13 mouse cellular contexts compared by ENCODE assay signal in genomic region chr7:19201660-19202059, GRCm38 (mm10). TPM values are rescaled to one million over a fixed set of nuclear protein-coding genes. Genes with fewer than 3 reads are reported as not detected.
A peak's percentile ranks its signal among the peaks of the same experiment; 100 is the strongest.
DNase-seq lines count a peak whose midpoint lies in the region; ATAC-seq and TF ChIP-seq lines count a peak whose summit lies in the region.
"Had no signal": no experiment of that assay in that cellular context is flagged by ENCODE, and none has a peak within 500 bp of the region (broad histone marks: within the 10 kb centered on the region; RNA-seq: fewer than 3 reads in every experiment).

No protein-coding gene starts in this region.

- H3K4me1 ChIP-seq in heart, embryonic 11.5 days (ENCODE audit: control insufficient read depth, insufficient read depth, low read length): no peaks in the 10 kb centered on the region
- peaks cover 5% of the 10 kb centered on the region; the same call in 1 of the 2 replicates for H3K4me1 ChIP-seq in liver, embryonic 11.5 days (replicated peaks; ENCODE audit: control insufficient read depth, insufficient read depth, low read length)
- peaks cover 19 to 27% of the 10 kb centered on the region in 2 experiments for H3K4me1 ChIP-seq in CH12.LX (ENCODE audit: control insufficient read depth in 1 of 2, insufficient read depth in 2 of 2)
- H3K4me1 ChIP-seq in intestine, postnatal 0 days (replicated peaks; ENCODE audit: control insufficient read depth, insufficient read depth, low read length): no peaks in the 10 kb centered on the region
- 0 out of 2 replicates have a peak, but pooled peaks cover 7% of the 10 kb centered on the region for H3K4me1 ChIP-seq in forebrain, embryonic 10.5 days
- H3K4me1 ChIP-seq: forebrain, embryonic 12.5 days had no signal

- H3K9me3 ChIP-seq in heart, embryonic 11.5 days (replicated peaks; ENCODE audit: control insufficient read depth, low read length): no peaks in the 10 kb centered on the region
- H3K9me3 ChIP-seq in liver, embryonic 11.5 days (ENCODE audit: control insufficient read depth, low read length): no peaks in the 10 kb centered on the region
- H3K9me3 ChIP-seq in CH12.LX (replicated peaks; ENCODE audit: low read length): no peaks in the 10 kb centered on the region
- no peaks in the 10 kb centered on the region for H3K9me3 ChIP-seq in intestine, postnatal 0 days (ENCODE audit: control insufficient read depth)
- no peaks in the 10 kb centered on the region for H3K9me3 ChIP-seq in forebrain, embryonic 10.5 days
- H3K9me3 ChIP-seq: forebrain, embryonic 12.5 days had no signal

- H3K36me3 ChIP-seq in heart, embryonic 11.5 days (ENCODE audit: control insufficient read depth, insufficient read depth, low read length): peaks cover 7% of the 10 kb centered on the region; the same call in 1 of the 2 replicates
- H3K36me3 ChIP-seq in liver, embryonic 11.5 days (ENCODE audit: control insufficient read depth, insufficient read depth, low read length): peaks cover 5% of the 10 kb centered on the region; the same call in 1 of the 2 replicates
- peaks cover 50 to 78% of the 10 kb centered on the region in 2 experiments for H3K36me3 ChIP-seq in CH12.LX (replicated peaks in 1 of 2; ENCODE audit: control insufficient read depth in 1 of 2, insufficient read depth in 1 of 2, low read length in 1 of 2)
- H3K36me3 ChIP-seq in intestine, postnatal 0 days (ENCODE audit: control insufficient read depth, insufficient read depth): peaks cover 18% of the 10 kb centered on the region
- peaks cover 69% of the 10 kb centered on the region for H3K36me3 ChIP-seq in forebrain, embryonic 10.5 days (replicated peaks)

- no peak overlapping the region for H3K4me2 ChIP-seq in heart, embryonic 11.5 days
- H3K4me2 ChIP-seq in liver, embryonic 11.5 days: no peak overlapping the region
- 0 out of 2 replicates have a peak overlapping the region, but pooled peaks have one; percentile 9 for H3K4me2 ChIP-seq in CH12.LX (ENCODE audit: insufficient read depth, low read depth, poor library complexity, severe bottlenecking)
- no peak overlapping the region for H3K4me2 ChIP-seq in intestine, postnatal 0 days (replicated peaks; ENCODE audit: low read depth)
- H3K4me2 ChIP-seq: forebrain, embryonic 12.5 days had no signal

- H3K4me3 ChIP-seq in heart, embryonic 11.5 days (ENCODE audit: low read depth, low read length): no peak overlapping the region
- H3K4me3 ChIP-seq in liver, embryonic 11.5 days (ENCODE audit: low read depth, low read length): no peak overlapping the region
- no peak overlapping the region for H3K4me3 ChIP-seq in CH12.LX (replicated peaks in 1 of 3; ENCODE audit: low read depth in 2 of 3, low read length in 2 of 3, poor library complexity in 1 of 3)
- H3K4me3 ChIP-seq in intestine, postnatal 0 days (ENCODE audit: low read depth, low read length): no peak overlapping the region
- no peak overlapping the region for H3K4me3 ChIP-seq in forebrain, embryonic 10.5 days
- H3K4me3 ChIP-seq: forebrain, embryonic 12.5 days had no signal

- no peaks in the 10 kb centered on the region for H3K79me2 ChIP-seq in CH12.LX (replicated peaks; ENCODE audit: control insufficient read depth, extremely low read depth, insufficient read depth, poor library complexity, severe bottlenecking)

- intact Hi-C loops in heart, postnatal 36 days (cut with DNase I): no loop called here
- intact Hi-C loops in gastrocnemius, postnatal 14 days (cut with DNase I; ENCODE audit: low total_unique reads): no loop called here

- no peaks in the 10 kb centered on the region for H3K27me3 ChIP-seq in heart, embryonic 11.5 days (ENCODE audit: control insufficient read depth, insufficient read depth, low read length)
- H3K27me3 ChIP-seq in liver, embryonic 11.5 days (replicated peaks; ENCODE audit: control insufficient read depth, insufficient read depth, low read length): no peaks in the 10 kb centered on the region
- no peaks in the 10 kb centered on the region for H3K27me3 ChIP-seq in CH12.LX (replicated peaks)
- H3K27me3 ChIP-seq in intestine, postnatal 0 days (replicated peaks; ENCODE audit: control insufficient read depth, insufficient read depth, low read length): no peaks in the 10 kb centered on the region
- no peaks in the 10 kb centered on the region for H3K27me3 ChIP-seq in forebrain, embryonic 10.5 days (ENCODE audit: poor library complexity, severe bottlenecking)
- H3K27me3 ChIP-seq: forebrain, embryonic 12.5 days had no signal

- in situ Hi-C loops in CH12.LX (cut with MboI; ENCODE audit: low pct_ligation_motif_present, low pct_unique_long_range_greater_than_20kb, low sequenced_read_pairs): no loop called here

- no peak for DNase-seq in heart, postnatal 36 days
- no peak for DNase-seq in liver, embryonic 11.5 days (ENCODE audit: low spot score)
- DNase-seq in liver (no peak), CH12.LX (ENCODE audit: extremely low read depth) (no peak)
- DNase-seq in forebrain, embryonic 10.5 days (ENCODE audit: extremely low spot score, low spot score): no peak
- no peak for DNase-seq in gastrocnemius, postnatal 14 days
- DNase-seq: kidney, postnatal 10 days; lung, postnatal 14 days; thymus, postnatal 36 days had no signal

- no peak for TF ChIP-seq POLR2A in CH12.LX (IDR thresholded peaks at IDR 0.05; ENCODE audit: low read depth, low read length)

- dilution Hi-C loops in CH12.LX (cut with MboI; ENCODE audit: extremely low pct_ligation_motif_present, extremely low pct_unique_long_range_greater_than_20kb, low sequenced_read_pairs): no loop called here

- no peak for TF ChIP-seq EP300 in CH12.LX (IDR thresholded peaks at IDR 0.05; ENCODE audit: low read length)

- no peak for TF ChIP-seq CTCF in CH12.LX (conservative IDR thresholded peaks at IDR 0.05 in 1 of 2, IDR thresholded peaks at IDR 0.05 in 1 of 2; ENCODE audit: low read depth in 2 of 2, low read length in 2 of 2)
- TF ChIP-seq CTCF in intestine, postnatal 0 days (IDR thresholded peaks at IDR 0.05; ENCODE audit: low read depth): no peak

- no peak overlapping the region for H3K9ac ChIP-seq in heart, embryonic 11.5 days (ENCODE audit: low read depth, low read length)
- no peak overlapping the region for H3K9ac ChIP-seq in liver, embryonic 11.5 days (ENCODE audit: low read depth, low read length)
- no peak overlapping the region for H3K9ac ChIP-seq in CH12.LX (ENCODE audit: insufficient read depth, low read depth)
- no peak overlapping the region for H3K9ac ChIP-seq in intestine, postnatal 0 days (ENCODE audit: low read depth, low read length)
- H3K9ac ChIP-seq: forebrain, embryonic 12.5 days had no signal

- no peak overlapping the region for H3K27ac ChIP-seq in heart, embryonic 11.5 days (ENCODE audit: low read depth, low read length)
- no peak overlapping the region for H3K27ac ChIP-seq in liver, embryonic 11.5 days (ENCODE audit: low read depth, low read length)
- 0 out of 2 replicates have a peak overlapping the region, but pooled peaks have one; percentile 3 for H3K27ac ChIP-seq in CH12.LX (ENCODE audit: insufficient read depth, low read depth)
- no peak overlapping the region for H3K27ac ChIP-seq in intestine, postnatal 0 days (ENCODE audit: low read depth, low read length)
- no peak overlapping the region for H3K27ac ChIP-seq in forebrain, embryonic 10.5 days
- H3K27ac ChIP-seq: forebrain, embryonic 12.5 days had no signal

- WGBS in heart, embryonic 11.5 days (ENCODE audit: insufficient replicate concordance): 60% methylated on average over 12 of the region's 15 CpGs
- 64% methylated on average over 15 of the region's 15 CpGs for WGBS in liver, embryonic 11.5 days
- WGBS in intestine, postnatal 0 days: 78% methylated on average over 14 of the region's 15 CpGs
- WGBS in forebrain, embryonic 10.5 days: 71% methylated on average over 15 of the region's 15 CpGs

- 0 out of 2 replicates have a peak, but pooled peaks have one; percentile 48 for ATAC-seq in heart, embryonic 11.5 days (replicated peaks; ENCODE audit: insufficient number of reproducible peaks, low FRiP score, low TSS enrichment)
- ATAC-seq in liver, embryonic 11.5 days (replicated peaks; ENCODE audit: low FRiP score): peak; percentile 39
- peak; percentile 23; the same call in 1 of the 2 replicates for ATAC-seq in intestine, postnatal 0 days

- no peak for TF ChIP-seq RAD21 in CH12.LX (IDR thresholded peaks at IDR 0.05; ENCODE audit: low read depth, low read length)

RNA-seq across cellular contexts. Expression of gene Gpr4, which starts 10.7 kb away (rescaled TPM):
- polyA plus RNA-seq in heart, embryonic 11.5 days (2014; fragmentation: Nextera tagmentation; extraction: Ambion mirVana): 1.3 and 1.4 TPM in 2 replicates
- 10 to 100 TPM in 1 of 2 experiments, 1 to 10 TPM in 1; 7.9 to 10.6 TPM for total RNA-seq in heart, postnatal 36 days (2021)
- polyA plus RNA-seq in liver, embryonic 11.5 days (2014; fragmentation: Nextera tagmentation; extraction: Ambion mirVana): 1.4 and 1.9 TPM in 2 replicates
- total RNA-seq in CH12.LX (2012; rRNA removed): 0.04 and 0.08 TPM in 2 replicates
- not detected in 2 replicates for total RNA-seq in CH12.LX (2014; rRNA removed)
- 0.14 and 0.31 TPM in 2 replicates for polyA plus RNA-seq in CH12.LX (2012; ENCODE audit: insufficient read length, low read depth)
- polyA plus RNA-seq in intestine, postnatal 0 days (2015; fragmentation: Nextera tagmentation; extraction: Ambion mirVana): 1.3 and 1.6 TPM in 2 replicates
- 1.6 and 2.0 TPM in 2 replicates for polyA plus RNA-seq in forebrain, embryonic 10.5 days (2016; fragmentation: Nextera tagmentation; extraction: Ambion mirVana)
- total RNA-seq in gastrocnemius, postnatal 14 days (2021): 1 to 10 TPM; 2.9 to 4.3 TPM

RNA-seq across cellular contexts. Expression of gene Eml2, which starts 25.4 kb away (rescaled TPM):
- 5.4 and 6.9 TPM in 2 replicates for polyA plus RNA-seq in heart, embryonic 11.5 days (2014; fragmentation: Nextera tagmentation; extraction: Ambion mirVana)
- 10 to 100 TPM; 34.3 to 44.4 TPM for total RNA-seq in heart, postnatal 36 days (2021)
- polyA plus RNA-seq in liver, embryonic 11.5 days (2014; fragmentation: Nextera tagmentation; extraction: Ambion mirVana): 2.7 and 3.8 TPM in 2 replicates
- 32.4 and 52.4 TPM in 2 replicates for total RNA-seq in CH12.LX (2012; rRNA removed)
- 12.3 and 15.6 TPM in 2 replicates for total RNA-seq in CH12.LX (2014; rRNA removed)
- 29.1 and 30.8 TPM in 2 replicates for polyA plus RNA-seq in CH12.LX (2012; ENCODE audit: insufficient read length, low read depth)
- 5.0 and 5.1 TPM in 2 replicates for polyA plus RNA-seq in intestine, postnatal 0 days (2015; fragmentation: Nextera tagmentation; extraction: Ambion mirVana)
- polyA plus RNA-seq in forebrain, embryonic 10.5 days (2016; fragmentation: Nextera tagmentation; extraction: Ambion mirVana): 5.3 and 6.4 TPM in 2 replicates
- 10 to 100 TPM; 12.1 to 14.2 TPM for total RNA-seq in gastrocnemius, postnatal 14 days (2021)

RNA-seq across cellular contexts. Expression of gene Opa3, which starts 26.5 kb away (rescaled TPM):
- polyA plus RNA-seq in heart, embryonic 11.5 days (2014; fragmentation: Nextera tagmentation; extraction: Ambion mirVana): 41.2 and 41.6 TPM in 2 replicates
- 10 to 100 TPM; 53.9 to 62.9 TPM for total RNA-seq in heart, postnatal 36 days (2021)
- polyA plus RNA-seq in liver, embryonic 11.5 days (2014; fragmentation: Nextera tagmentation; extraction: Ambion mirVana): 31.6 and 33.9 TPM in 2 replicates
- total RNA-seq in CH12.LX (2012; rRNA removed) (11.9 and 15.7 TPM in 2 replicates), CH12.LX (2014; rRNA removed) (8.6 and 9.4 TPM in 2 replicates)
- polyA plus RNA-seq in CH12.LX (2012; ENCODE audit: insufficient read length, low read depth): 20.0 and 21.2 TPM in 2 replicates
- 26.5 and 27.5 TPM in 2 replicates for polyA plus RNA-seq in intestine, postnatal 0 days (2015; fragmentation: Nextera tagmentation; extraction: Ambion mirVana)
- polyA plus RNA-seq in forebrain, embryonic 10.5 days (2016; fragmentation: Nextera tagmentation; extraction: Ambion mirVana): 50.7 and 51.4 TPM in 2 replicates
- total RNA-seq in gastrocnemius, postnatal 14 days (2021): 10 to 100 TPM; 35.1 to 43.0 TPM

RNA-seq across cellular contexts. Expression of gene Gipr, which starts 35.7 kb away (rescaled TPM):
- 9.0 and 10.8 TPM in 2 replicates for polyA plus RNA-seq in heart, embryonic 11.5 days (2014; fragmentation: Nextera tagmentation; extraction: Ambion mirVana)
- total RNA-seq in heart, postnatal 36 days (2021): under 1 TPM in 1 of 2 experiments, not detected in 1; 0.14 TPM
- 0.69 and 0.73 TPM in 2 replicates for polyA plus RNA-seq in liver, embryonic 11.5 days (2014; fragmentation: Nextera tagmentation; extraction: Ambion mirVana)
- total RNA-seq in CH12.LX (2012; rRNA removed) (0.04 TPM in 1 of 2 replicates, not detected in the other), CH12.LX (2014; rRNA removed) (not detected in 2 replicates)
- polyA plus RNA-seq in CH12.LX (2012; ENCODE audit: insufficient read length, low read depth): 0.11 and 0.12 TPM in 2 replicates
- 0.48 and 0.67 TPM in 2 replicates for polyA plus RNA-seq in intestine, postnatal 0 days (2015; fragmentation: Nextera tagmentation; extraction: Ambion mirVana)
- 0.22 and 0.25 TPM in 2 replicates for polyA plus RNA-seq in forebrain, embryonic 10.5 days (2016; fragmentation: Nextera tagmentation; extraction: Ambion mirVana)
- under 1 TPM in 1 of 2 experiments, not detected in 1; 0.09 TPM for total RNA-seq in gastrocnemius, postnatal 14 days (2021)
- total RNA-seq: liver, adult 2 months had no signal
- polyA plus RNA-seq: liver, adult 2 months had no signal

RNA-seq across cellular contexts. Expression of gene Snrpd2, which starts 52.1 kb away (rescaled TPM):
- 120 and 125 TPM in 2 replicates for polyA plus RNA-seq in heart, embryonic 11.5 days (2014; fragmentation: Nextera tagmentation; extraction: Ambion mirVana)
- 10 to 100 TPM; 66.8 to 67.0 TPM for total RNA-seq in heart, postnatal 36 days (2021)
- 140 and 158 TPM in 2 replicates for polyA plus RNA-seq in liver, embryonic 11.5 days (2014; fragmentation: Nextera tagmentation; extraction: Ambion mirVana)
- total RNA-seq in CH12.LX (2012; rRNA removed): 348 and 408 TPM in 2 replicates
- 178 and 213 TPM in 2 replicates for total RNA-seq in CH12.LX (2014; rRNA removed)
- polyA plus RNA-seq in CH12.LX (2012; ENCODE audit: insufficient read length, low read depth): 177 and 193 TPM in 2 replicates
- polyA plus RNA-seq in intestine, postnatal 0 days (2015; fragmentation: Nextera tagmentation; extraction: Ambion mirVana): 66.3 and 69.6 TPM in 2 replicates
- polyA plus RNA-seq in forebrain, embryonic 10.5 days (2016; fragmentation: Nextera tagmentation; extraction: Ambion mirVana): 183 and 193 TPM in 2 replicates
- total RNA-seq in gastrocnemius, postnatal 14 days (2021): 10 to 100 TPM; 62.3 to 66.5 TPM
